Mouse (Mus musculus) myocyte (in vitro differentiated cells): Measurements from ENCODE around the gene Epha6.

Experiments used
- MYOD1 ChIP-seq, 3 experiments: IDR thresholded peaks; one replicate each; pipeline ENCODE4 v1.6.1; 2011; ENCODE audit warnings: control low read depth in 2 of 3, low read depth in 2 of 3, mild to moderate bottlenecking in 2 of 3, moderate library complexity in 1 of 3; ENCODE audit not compliant: insufficient read length in 2 of 3, control insufficient read depth in 1 of 3
- POLR2A ChIP-seq: IDR thresholded peaks from one replicate; pipeline ENCODE4 v1.6.1; 2011; ENCODE audit warnings: low read depth, mild to moderate bottlenecking, control low read depth, moderate library complexity; ENCODE audit not compliant: insufficient read length
- TCF12 ChIP-seq: IDR thresholded peaks from one replicate; pipeline ENCODE4 v1.6.1; 2011; ENCODE audit warnings: mild to moderate bottlenecking, control low read depth; ENCODE audit not compliant: poor library complexity, insufficient read depth, severe bottlenecking

GRCm38 (mm10) chr16:59682216-59682891 is 923.0 kb downstream of the Epha6 start:
- TF ChIP-seq MYOD1 (IDR thresholded peaks at IDR 0.05; ENCODE audit: control insufficient read depth in 1 of 3, insufficient read length in 2 of 3, low read depth in 2 of 3) (no peak), TCF12 (no peak), POLR2A (no peak)
